Mouse (Mus musculus): Measurements from ENCODE around the gene Rnf34.

Rnf34 gene

GRCm38 (mm10) chr5:122849521-122850318 is at the start of gene Rnf34:
Rnf34 (plus strand) TSS chr5:122850048.
- peak; percentile 96 to 98 for DNase-seq

- peak; percentile 77 to 80 for DNase-seq
Measured at GRCm38 (mm10) chr5:122800345-122801010, 49.4 kb upstream of the Rnf34 start.

GRCm38 (mm10) chr5:122801684-122802083 is 48.2 kb upstream of the Rnf34 start:
- no peak for DNase-seq

- DNase-seq = no peak
Measured at GRCm38 (mm10) chr5:122802706-122803105, 47.1 kb upstream of the Rnf34 start.

- DNase-seq = no peak
Measured at GRCm38 (mm10) chr5:122805503-122805902, 44.3 kb upstream of the Rnf34 start.

- DNase-seq = peak; percentile 73 to 74
Measured at GRCm38 (mm10) chr5:122811364-122812079, 38.3 kb upstream of the Rnf34 start.

GRCm38 (mm10) chr5:122812699-122813098 is 37.1 kb upstream of the Rnf34 start:
- DNase-seq = no peak

GRCm38 (mm10) chr5:122820777-122821523 is 28.9 kb upstream of the Rnf34 start, which contains the start of gene Anapc5:
Anapc5 (minus strand) TSS chr5:122821339.
- peak; percentile 90 to 94 for DNase-seq

GRCm38 (mm10) chr5:122821524-122821885 is 28.3 kb upstream of the Rnf34 start:
- no peak for DNase-seq

GRCm38 (mm10) chr5:122822441-122822840 is 27.4 kb upstream of the Rnf34 start:
- no peak for DNase-seq

GRCm38 (mm10) chr5:122823976-122824375 is 25.9 kb upstream of the Rnf34 start:
- DNase-seq = no peak

GRCm38 (mm10) chr5:122824450-122824849 is 25.4 kb upstream of the Rnf34 start:
- no peak for DNase-seq

GRCm38 (mm10) chr5:122825099-122825498 is 24.7 kb upstream of the Rnf34 start:
- no peak for DNase-seq

GRCm38 (mm10) chr5:122832536-122832935 is 17.3 kb upstream of the Rnf34 start:
- DNase-seq = no peak

GRCm38 (mm10) chr5:122832996-122833395 is 16.9 kb upstream of the Rnf34 start:
- DNase-seq = no peak

- DNase-seq = no peak
Measured at GRCm38 (mm10) chr5:122841126-122841525, 8.7 kb upstream of the Rnf34 start.

- no peak for DNase-seq
Measured at GRCm38 (mm10) chr5:122843799-122844198, 6.0 kb upstream of the Rnf34 start.

- peak in 1 of 2 experiments; percentile 38 for DNase-seq
Measured at GRCm38 (mm10) chr5:122850319-122851002, 613 bp downstream of the Rnf34 start.

- no peak for DNase-seq
Measured at GRCm38 (mm10) chr5:122852611-122853010, 2.8 kb downstream of the Rnf34 start.

- DNase-seq = no peak
Measured at GRCm38 (mm10) chr5:122855858-122856257, 6.0 kb downstream of the Rnf34 start.

- no peak for DNase-seq
Measured at GRCm38 (mm10) chr5:122863053-122863452, 13.2 kb downstream of the Rnf34 start.

- no peak for DNase-seq
Measured at GRCm38 (mm10) chr5:122872626-122873025, 22.8 kb downstream of the Rnf34 start.

Measured in cerebellum, adult 18-20 months (tissue).